13 mouse cellular contexts compared by ENCODE assay signal in genomic region chr15:103058715-103059114, GRCm38 (mm10). TPM values are rescaled to one million over a fixed set of nuclear protein-coding genes. Genes with fewer than 3 reads are reported as not detected.
DNase-seq lines count a peak whose midpoint lies in the region; ATAC-seq and TF ChIP-seq lines count a peak whose summit lies in the region.
"Had no signal": no experiment of that assay in that cellular context is flagged by ENCODE, and none has a peak within 500 bp of the region (broad histone marks: within the 10 kb centered on the region; RNA-seq: fewer than 3 reads in every experiment).

No protein-coding gene starts in this region.

- intact Hi-C loops in gastrocnemius, postnatal 14 days (cut with DNase I; ENCODE audit: low total_unique reads) = no loop called here

- H3K9me3 ChIP-seq in midbrain, embryonic 10.5 days (replicated peaks) = no peaks in the 10 kb centered on the region
- no peaks in the 10 kb centered on the region for H3K9me3 ChIP-seq in midbrain, postnatal 0 days (ENCODE audit: low read length)
- H3K9me3 ChIP-seq in hindbrain, embryonic 14.5 days (ENCODE audit: control insufficient read depth, low read length) = no peaks in the 10 kb centered on the region
- no peaks in the 10 kb centered on the region for H3K9me3 ChIP-seq in stomach, embryonic 16.5 days (replicated peaks; ENCODE audit: control insufficient read depth, low read length)
- H3K9me3 ChIP-seq: forebrain, embryonic 12.5 days had no signal

- H3K9ac ChIP-seq in midbrain, postnatal 0 days (replicated peaks; ENCODE audit: low read length, poor library complexity, severe bottlenecking) = no peak overlapping the region
- peak overlapping the region; percentile 67 for H3K9ac ChIP-seq in hindbrain, embryonic 14.5 days
- peak overlapping the region; percentile 74 for H3K9ac ChIP-seq in stomach, embryonic 16.5 days (ENCODE audit: low read length)
- H3K9ac ChIP-seq: forebrain, embryonic 12.5 days had no signal

- WGBS in midbrain, embryonic 10.5 days = 1% methylated on average over 12 of the region's 12 CpGs
- 3% methylated on average over 12 of the region's 12 CpGs for WGBS in midbrain, postnatal 0 days
- WGBS in hindbrain, embryonic 14.5 days = 3% methylated on average over 12 of the region's 12 CpGs
- 18% methylated on average over 12 of the region's 12 CpGs for WGBS in stomach, embryonic 16.5 days

- no peak for TF ChIP-seq CTCF in midbrain, postnatal 0 days (IDR thresholded peaks at IDR 0.05)
- no peak for TF ChIP-seq CTCF in layer of hippocampus, adult 2 months (conservative IDR thresholded peaks at IDR 0.05)

- H3K27ac ChIP-seq in midbrain, embryonic 10.5 days (replicated peaks) = no peak overlapping the region
- H3K27ac ChIP-seq in midbrain, postnatal 0 days (ENCODE audit: low read depth, low read length) = no peak overlapping the region
- H3K27ac ChIP-seq in hindbrain, embryonic 14.5 days = peak overlapping the region; percentile 94
- peak overlapping the region; percentile 97 for H3K27ac ChIP-seq in stomach, embryonic 16.5 days (ENCODE audit: low read length)
- H3K27ac ChIP-seq in layer of hippocampus, adult 2 months = no peak overlapping the region
- H3K27ac ChIP-seq: forebrain, embryonic 12.5 days had no signal

- H3K4me3 ChIP-seq in midbrain, embryonic 10.5 days = no peak overlapping the region
- no peak overlapping the region for H3K4me3 ChIP-seq in midbrain, postnatal 0 days (ENCODE audit: low read depth, low read length)
- peak overlapping the region; percentile 36 for H3K4me3 ChIP-seq in hindbrain, embryonic 14.5 days (replicated peaks; ENCODE audit: low read length)
- H3K4me3 ChIP-seq in stomach, embryonic 16.5 days (replicated peaks; ENCODE audit: low read length) = peak overlapping the region; percentile 38
- no peak overlapping the region for H3K4me3 ChIP-seq in layer of hippocampus, adult 2 months
- H3K4me3 ChIP-seq: forebrain, embryonic 12.5 days had no signal

- no peak overlapping the region for H3K4me2 ChIP-seq in midbrain, postnatal 0 days (ENCODE audit: low read depth, low read length, poor library complexity, severe bottlenecking)
- peak overlapping the region; percentile 59 for H3K4me2 ChIP-seq in hindbrain, embryonic 14.5 days (replicated peaks)
- peak overlapping the region; percentile 67 for H3K4me2 ChIP-seq in stomach, embryonic 16.5 days (ENCODE audit: low read depth, low read length)
- H3K4me2 ChIP-seq: forebrain, embryonic 12.5 days had no signal

- peaks cover 7% of the 10 kb centered on the region for H3K4me1 ChIP-seq in midbrain, embryonic 10.5 days
- H3K4me1 ChIP-seq in midbrain, postnatal 0 days (ENCODE audit: insufficient read depth, low read length) = no peaks in the 10 kb centered on the region
- peaks cover 7% of the 10 kb centered on the region; the same call in 1 of the 2 replicates for H3K4me1 ChIP-seq in hindbrain, embryonic 14.5 days (replicated peaks; ENCODE audit: control insufficient read depth, insufficient read depth, low read length)
- peaks cover 16% of the 10 kb centered on the region for H3K4me1 ChIP-seq in stomach, embryonic 16.5 days (ENCODE audit: control insufficient read depth, insufficient read depth, low read length)
- H3K4me1 ChIP-seq: forebrain, embryonic 12.5 days had no signal

- H3K36me3 ChIP-seq in midbrain, embryonic 10.5 days = no peaks in the 10 kb centered on the region
- H3K36me3 ChIP-seq in midbrain, postnatal 0 days (ENCODE audit: insufficient read depth, low read length) = no peaks in the 10 kb centered on the region
- H3K36me3 ChIP-seq in hindbrain, embryonic 14.5 days (replicated peaks; ENCODE audit: control insufficient read depth, insufficient read depth) = no peaks in the 10 kb centered on the region
- H3K36me3 ChIP-seq in stomach, embryonic 16.5 days (ENCODE audit: control insufficient read depth, insufficient read depth, low read length) = no peaks in the 10 kb centered on the region
- H3K36me3 ChIP-seq: forebrain, embryonic 12.5 days had no signal

- peak; percentile 50 for DNase-seq in midbrain, embryonic 10.5 days (ENCODE audit: low spot score)
- no peak for DNase-seq in midbrain, postnatal 0 days (ENCODE audit: low spot score)
- no peak for DNase-seq in hindbrain, embryonic 14.5 days (ENCODE audit: low spot score)
- DNase-seq in kidney, postnatal 4 days = peak; percentile 45 to 62
- no peak for DNase-seq in layer of hippocampus, adult 2 months (ENCODE audit: low spot score in 2 of 2)
- no peak for DNase-seq in thymus, postnatal 0 days (ENCODE audit: low spot score)
- no peak for DNase-seq in gastrocnemius, postnatal 14 days
- DNase-seq: cerebellum, postnatal 25 days; heart, postnatal 4 days had no signal

- no peak for ATAC-seq in midbrain, postnatal 0 days (ENCODE audit: low FRiP score)
- ATAC-seq in hindbrain, embryonic 14.5 days (ENCODE audit: low FRiP score) = no peak
- no peak for ATAC-seq in stomach, embryonic 16.5 days (ENCODE audit: insufficient read depth, low FRiP score)

- H3K27me3 ChIP-seq in midbrain, embryonic 10.5 days (ENCODE audit: low read depth, poor library complexity, severe bottlenecking) = peaks cover 100% of the 10 kb centered on the region
- peaks cover 81% of the 10 kb centered on the region for H3K27me3 ChIP-seq in midbrain, postnatal 0 days (ENCODE audit: insufficient read depth, low read length)
- peaks cover 85% of the 10 kb centered on the region for H3K27me3 ChIP-seq in hindbrain, embryonic 14.5 days (ENCODE audit: control insufficient read depth, insufficient read depth, low read length)
- no peaks in the 10 kb centered on the region for H3K27me3 ChIP-seq in stomach, embryonic 16.5 days (ENCODE audit: control insufficient read depth, insufficient read depth, low read length)

RNA-seq across cellular contexts. Expression of gene Hoxc4, which starts 40.0 kb away (rescaled TPM):
- not detected in 2 replicates for polyA plus RNA-seq in midbrain, embryonic 10.5 days (2016; fragmentation: Nextera tagmentation; extraction: Ambion mirVana)
- 2.2 TPM in 1 of 2 replicates, not detected in the other for total RNA-seq in midbrain, postnatal 0 days (2014; rRNA removed)
- polyA plus RNA-seq in midbrain, postnatal 0 days (2015; fragmentation: Nextera tagmentation; extraction: Ambion mirVana) = not detected in 2 replicates
- polyA plus RNA-seq in hindbrain, embryonic 14.5 days (2014; fragmentation: Nextera tagmentation; extraction: Ambion mirVana) = 74.9 and 90.0 TPM in 2 replicates
- polyA plus RNA-seq in stomach, embryonic 16.5 days (2015; fragmentation: Nextera tagmentation; extraction: Ambion mirVana) = 19.0 and 20.0 TPM in 2 replicates
- not detected for total RNA-seq in layer of hippocampus, adult 2 months (2021)
- 0.07 and 0.17 TPM in 2 replicates for polyA plus RNA-seq in thymus, postnatal 0 days (2015; fragmentation: Nextera tagmentation; extraction: Ambion mirVana)
- 1 to 10 TPM; 3.8 to 5.0 TPM for total RNA-seq in gastrocnemius, postnatal 14 days (2021)
- total RNA-seq: left cerebral cortex, postnatal 36 days; megakaryocyte, adult 5-6 weeks had no signal
- polyA plus RNA-seq: forebrain, embryonic 12.5 days had no signal

Comparison
In these comparisons a context has a peak if more than half of its experiments do, and no peak if none do; other contexts are left out.
1. DNase-seq: peak in midbrain, embryonic 10.5 days (single experiment) and kidney, postnatal 4 days (2 of 2); none in midbrain, postnatal 0 days (single experiment), hindbrain, embryonic 14.5 days (single experiment), layer of hippocampus, adult 2 months (0 of 2), thymus, postnatal 0 days (single experiment) and gastrocnemius, postnatal 14 days (single experiment).
2. H3K27ac ChIP-seq: peak in hindbrain, embryonic 14.5 days (single experiment) and stomach, embryonic 16.5 days (single experiment); none in midbrain, embryonic 10.5 days (single experiment), midbrain, postnatal 0 days (single experiment) and layer of hippocampus, adult 2 months (single experiment).
3. H3K4me3 ChIP-seq: peak in hindbrain, embryonic 14.5 days (single experiment) and stomach, embryonic 16.5 days (single experiment); none in midbrain, embryonic 10.5 days (single experiment), midbrain, postnatal 0 days (single experiment) and layer of hippocampus, adult 2 months (single experiment).
4. RNA of gene Hoxc4, which starts 40.0 kb away (polyA plus RNA-seq): 74.9 to 90.0 TPM in hindbrain, embryonic 14.5 days and 19.0 to 20.0 TPM in stomach, embryonic 16.5 days; 0.07 to 0.17 TPM in thymus, postnatal 0 days, not detected in midbrain, embryonic 10.5 days and not detected in midbrain, postnatal 0 days; every median in the first group is over 10 times any median in the second.